Mouse (Mus musculus) liver, postnatal 0 days (tissue): Measurements from ENCODE around the gene Wdr17. TPM values are rescaled to one million over a fixed set of nuclear protein-coding genes. Genes with fewer than 3 reads are reported as not detected.

Source experiments
- ATAC-seq: fragments of 200-750 bp; cut with Nextera tagmentation; 2 replicates; pipeline ENCODE4 v1.8.0; 2017; ENCODE audit warnings: mild to moderate bottlenecking, moderate library complexity
- DNase-seq: peaks from one replicate; pipeline ENCODE4 v3.0.0-alpha.2; 2016
- H3K27ac ChIP-seq: fragments of 300-500 bp; sonication (generic); 2 replicates; pipeline ENCODE4 v1.5.1; 2014; ENCODE audit warnings: antibody characterized with exemption, moderate library complexity, mild to moderate bottlenecking, low read depth
- H3K27me3 ChIP-seq: fragments of 300-500 bp; sonication (generic); 2 replicates; pipeline ENCODE4 v1.6.1; 2014; ENCODE audit warnings: low read length, control low read depth, mixed read lengths; ENCODE audit not compliant: insufficient read depth
- H3K36me3 ChIP-seq: fragments of 300-500 bp; sonication (generic); replicated peaks from 2 replicates; pipeline ENCODE4 v1.6.1; 2014; ENCODE audit warnings: mild to moderate bottlenecking, control low read depth, low read length, moderate library complexity, mixed read lengths; ENCODE audit not compliant: insufficient read depth
- H3K4me1 ChIP-seq: fragments of 300-500 bp; sonication (generic); 2 replicates; pipeline ENCODE4 v1.6.1; 2014; ENCODE audit warnings: antibody characterized with exemption, mild to moderate bottlenecking, control low read depth; ENCODE audit not compliant: insufficient read depth
- H3K4me2 ChIP-seq: fragments of 300-500 bp; sonication (generic); 2 replicates; pipeline ENCODE4 v1.6.1; 2014; ENCODE audit warnings: low read depth, mild to moderate bottlenecking, low read length, moderate library complexity, mixed read lengths
- H3K4me3 ChIP-seq: fragments of 300-500 bp; sonication (generic); 2 replicates; pipeline ENCODE4 v1.5.1; 2014; ENCODE audit warnings: low read depth, low read length
- H3K9ac ChIP-seq: fragments of 300-500 bp; sonication (generic); replicated peaks from 2 replicates; pipeline ENCODE4 v1.6.1; 2014; ENCODE audit warnings: mild to moderate bottlenecking, moderate library complexity
- H3K9me3 ChIP-seq: fragments of 300-500 bp; sonication (generic); 2 replicates; pipeline ENCODE4 v1.6.1; 2016; ENCODE audit warnings: mild to moderate bottlenecking, control low read depth, low read length, mixed read lengths
- CTCF ChIP-seq: sonication (generic); IDR thresholded peaks from 2 replicates; pipeline ENCODE4 v1.5.1; 2016; ENCODE audit warnings: antibody characterized with exemption, low read depth
- EP300 ChIP-seq: IDR thresholded peaks from 2 replicates; pipeline ENCODE4 v1.6.1; 2016; ENCODE audit warnings: antibody characterized with exemption, low read depth, mild to moderate bottlenecking
- WGBS: fragments of 180-500 bp; shearing (Covaris S2); extraction: QIAGEN DNeasy Blood & Tissue Kit; methylation state at CpG from one replicate; pipeline ENCODE4 v1.1.7; 2014; ENCODE audit not compliant: insufficient replicate concordance; 5-methylcytosine and 5-hydroxymethylcytosine counted together
- polyA plus RNA-seq: library from polyadenylated mRNA; unstranded; fragments of >200 nt; fragmentation: Nextera tagmentation; extraction: Ambion mirVana; gene quantifications from 2 replicates; pipeline ENCODE4 v1.2.1, GENCODE M21; 2015

The Wdr17 gene
- polyA plus RNA-seq, 1 experiment from 2014 or later = not detected

DNA sequence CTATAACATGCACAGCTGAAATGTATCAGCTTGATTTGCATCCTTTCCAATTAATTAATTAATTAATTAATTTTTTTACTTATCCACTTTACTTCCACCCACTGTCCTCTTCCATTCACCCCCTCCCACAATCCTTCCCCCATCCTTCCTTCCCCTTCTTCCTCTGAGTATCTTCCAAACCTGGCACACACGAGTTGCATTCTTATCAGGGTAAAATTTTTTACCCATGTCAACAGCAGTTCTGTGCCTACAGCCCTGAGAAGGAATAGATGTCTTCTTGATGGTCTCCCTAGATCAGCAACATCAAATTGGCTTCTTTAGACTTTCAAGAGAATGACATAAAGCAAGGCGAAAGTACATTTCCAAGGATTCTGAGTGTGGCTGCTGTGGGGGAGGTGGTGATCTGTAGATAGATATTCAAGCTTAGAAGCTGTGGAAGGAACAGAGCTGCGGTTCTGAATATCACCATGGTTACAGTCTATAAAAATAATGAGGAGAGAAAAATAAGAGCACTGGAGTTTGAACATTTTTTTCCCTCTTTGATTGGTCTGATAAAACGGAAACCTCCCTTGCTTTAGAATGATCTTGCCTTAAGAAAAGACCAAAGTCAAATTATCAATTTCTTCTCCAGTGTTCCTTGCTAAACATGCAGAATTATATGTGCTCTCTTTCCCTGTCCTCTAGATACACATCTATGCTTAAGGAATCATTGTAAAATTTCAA is 22.8 kb downstream of the Wdr17 start:
- no peak overlapping the region for H3K9ac ChIP-seq
- H3K27ac ChIP-seq = no peak overlapping the region
- no peak for TF ChIP-seq EP300
- no peak for TF ChIP-seq CTCF
- DNase-seq (no peak), ATAC-seq (no peak)
- H3K4me3 ChIP-seq = no peak overlapping the region
- no peaks in the 10 kb centered on the region for H3K27me3 ChIP-seq
- no peaks in the 10 kb centered on the region for H3K36me3 ChIP-seq
- no peak overlapping the region for H3K4me2 ChIP-seq
- no peaks in the 10 kb centered on the region for H3K9me3 ChIP-seq
- WGBS = 58% methylated on average over 4 of the region's 4 CpGs
- H3K4me1 ChIP-seq = no peaks in the 10 kb centered on the region

- Histone ChIP-seq H3K36me3 (no peaks in the 10 kb centered on the region), H3K4me2 (no peak overlapping the region), H3K27me3 (no peaks in the 10 kb centered on the region), H3K4me3 (no peak overlapping the region), H3K9ac (no peak overlapping the region), H3K9me3 (no peaks in the 10 kb centered on the region), H3K4me1 (no peaks in the 10 kb centered on the region), H3K27ac (no peak overlapping the region)
- ATAC-seq = no peak
- DNase-seq = no peak
- 77% methylated on average over 5 of the region's 5 CpGs for whole genome bisulfite sequencing
- no peak for TF ChIP-seq EP300
- TF ChIP-seq CTCF = no peak
These were observed 50.7 kb downstream of the Wdr17 start for GRCm38 (mm10) chr8:54836029-54836959.

DNA sequence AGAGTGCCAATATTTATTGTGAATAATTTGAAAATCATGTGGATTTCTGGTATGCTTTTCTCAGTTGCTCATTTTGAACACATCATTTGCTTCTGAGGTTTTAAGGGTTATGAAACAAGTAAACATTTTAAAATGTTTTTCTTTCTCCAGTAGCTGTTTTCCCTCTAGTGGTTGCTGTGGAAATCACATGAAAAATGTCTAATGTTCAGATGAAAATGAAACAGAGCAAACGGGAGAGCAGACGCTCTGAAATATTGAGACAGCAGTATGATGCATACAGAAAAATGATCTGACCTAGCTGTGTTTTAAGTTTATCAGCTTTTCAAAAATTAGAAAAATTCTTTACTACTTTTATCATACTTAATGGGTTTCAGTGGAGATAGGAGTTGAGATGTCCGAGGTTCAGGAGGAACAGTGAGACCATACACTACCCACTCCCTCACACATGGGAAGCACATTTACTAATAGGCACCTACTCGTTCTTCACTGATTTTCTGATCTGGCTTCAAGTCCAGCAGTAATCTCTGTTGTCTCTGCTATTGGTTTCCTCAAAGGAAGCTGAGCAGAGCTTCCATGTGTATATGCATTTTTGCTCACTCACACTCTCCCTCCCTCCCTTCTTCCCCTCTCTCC is 57.1 kb downstream of the Wdr17 start:
- no peak overlapping the region for H3K9ac ChIP-seq
- ATAC-seq (no peak), DNase-seq (no peak)
- no peaks in the 10 kb centered on the region for H3K9me3 ChIP-seq
- H3K4me1 ChIP-seq = no peaks in the 10 kb centered on the region
- TF ChIP-seq CTCF (peak; percentile 33), EP300 (no peak)
- no peak overlapping the region for H3K4me3 ChIP-seq
- H3K36me3 ChIP-seq = no peaks in the 10 kb centered on the region
- H3K27ac ChIP-seq = no peak overlapping the region
- no peak overlapping the region for H3K4me2 ChIP-seq
- 48% methylated on average over 4 of the region's 4 CpGs for WGBS
- H3K27me3 ChIP-seq = no peaks in the 10 kb centered on the region

GRCm38 (mm10) chr8:54827974-54828373 is 59.0 kb downstream of the Wdr17 start:
- no peaks in the 10 kb centered on the region for H3K27me3 ChIP-seq
- no peak for ATAC-seq
- no peaks in the 10 kb centered on the region for H3K4me1 ChIP-seq
- 67% methylated on average over 2 of the region's 2 CpGs for WGBS
- H3K27ac ChIP-seq = no peak overlapping the region
- H3K9me3 ChIP-seq = no peaks in the 10 kb centered on the region
- H3K36me3 ChIP-seq = no peaks in the 10 kb centered on the region
- H3K4me2 ChIP-seq = no peak overlapping the region
- no peak overlapping the region for H3K9ac ChIP-seq
- TF ChIP-seq EP300 (no peak), CTCF (no peak)
- no peak overlapping the region for H3K4me3 ChIP-seq
- DNase-seq = no peak

DNA sequence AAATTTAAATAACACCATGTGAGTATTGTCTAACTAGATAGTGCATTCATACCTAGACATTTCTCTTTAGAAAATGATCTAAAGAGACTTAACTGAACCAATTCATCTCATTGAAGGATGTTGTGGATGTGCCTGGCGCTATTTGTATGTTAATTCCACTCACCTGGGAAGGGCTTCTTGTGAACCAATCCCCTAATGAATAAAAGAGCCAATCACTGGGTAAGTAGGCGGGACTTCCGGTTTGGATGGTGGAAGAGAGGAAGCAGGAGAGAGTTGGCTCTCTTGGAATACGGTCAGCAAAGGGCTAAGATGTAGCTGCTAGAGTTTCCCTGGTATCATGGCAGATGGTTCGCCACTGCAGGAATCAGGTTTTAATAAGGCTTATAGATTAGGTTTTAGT is 64.0 kb downstream of the Wdr17 start:
- ATAC-seq (no peak), DNase-seq (no peak)
- no peak overlapping the region for H3K4me2 ChIP-seq
- no peak overlapping the region for H3K4me3 ChIP-seq
- H3K36me3 ChIP-seq = no peaks in the 10 kb centered on the region
- TF ChIP-seq EP300 (no peak), CTCF (no peak)
- no peaks in the 10 kb centered on the region for H3K9me3 ChIP-seq
- no peak overlapping the region for H3K9ac ChIP-seq
- WGBS = 70% methylated on average over 5 of the region's 5 CpGs
- H3K27ac ChIP-seq = no peak overlapping the region
- H3K4me1 ChIP-seq = no peaks in the 10 kb centered on the region
- H3K27me3 ChIP-seq = no peaks in the 10 kb centered on the region

GRCm38 (mm10) chr8:54818651-54819050 is 68.3 kb downstream of the Wdr17 start:
- Histone ChIP-seq H3K27ac (no peak overlapping the region), H3K36me3 (no peaks in the 10 kb centered on the region), H3K9me3 (no peaks in the 10 kb centered on the region), H3K9ac (no peak overlapping the region), H3K4me2 (no peak overlapping the region), H3K27me3 (no peaks in the 10 kb centered on the region), H3K4me1 (no peaks in the 10 kb centered on the region), H3K4me3 (no peak overlapping the region)
- ATAC-seq (no peak), DNase-seq (no peak)
- TF ChIP-seq CTCF (no peak), EP300 (no peak)
